Mouse (Mus musculus): Measurements from ENCODE around the gene Chrm3.

Chrm3 gene

GRCm38 (mm10) chr13:10071165-10071564 lies 289.5 kb downstream of the Chrm3 start:
- DNase-seq (ENCODE audit: low read depth, low spot score), result no peak

- no peak for DNase-seq (ENCODE audit: low read depth, low spot score)
Measured at GRCm38 (mm10) chr13:10068927-10069580, 291.6 kb downstream of the Chrm3 start.

- no peak for DNase-seq (ENCODE audit: low read depth, low spot score)
Measured at GRCm38 (mm10) chr13:10066829-10067618, 293.6 kb downstream of the Chrm3 start.

- no peak for DNase-seq (ENCODE audit: low read depth, low spot score)
Measured at GRCm38 (mm10) chr13:10065776-10066175, 294.9 kb downstream of the Chrm3 start.

GRCm38 (mm10) chr13:10062681-10063080 lies 298.0 kb downstream of the Chrm3 start:
- DNase-seq (ENCODE audit: low read depth, low spot score), result no peak

GRCm38 (mm10) chr13:10058993-10059392 lies 301.7 kb downstream of the Chrm3 start:
- no peak for DNase-seq (ENCODE audit: low read depth, low spot score)

- no peak for DNase-seq (ENCODE audit: low read depth, low spot score)
Measured at GRCm38 (mm10) chr13:10057644-10058198, 302.9 kb downstream of the Chrm3 start.

GRCm38 (mm10) chr13:10054086-10054485 lies 306.6 kb downstream of the Chrm3 start:
- DNase-seq (ENCODE audit: low read depth, low spot score), result no peak

- no peak for DNase-seq (ENCODE audit: low read depth, low spot score)
Measured at GRCm38 (mm10) chr13:10053301-10053889, 307.3 kb downstream of the Chrm3 start.

GRCm38 (mm10) chr13:10045651-10046350 lies 314.8 kb downstream of the Chrm3 start:
- DNase-seq (ENCODE audit: low read depth, low spot score), result no peak

GRCm38 (mm10) chr13:10044084-10044483 lies 316.6 kb downstream of the Chrm3 start:
- DNase-seq (ENCODE audit: low read depth, low spot score), result no peak

GRCm38 (mm10) chr13:10033570-10034399 lies 326.9 kb downstream of the Chrm3 start:
- DNase-seq (ENCODE audit: low read depth, low spot score), result no peak

- DNase-seq (ENCODE audit: low read depth, low spot score), result no peak
Measured at GRCm38 (mm10) chr13:10031547-10031946, 329.1 kb downstream of the Chrm3 start.

- no peak for DNase-seq (ENCODE audit: low read depth, low spot score)
Measured at GRCm38 (mm10) chr13:10029944-10030343, 330.7 kb downstream of the Chrm3 start.

- DNase-seq (ENCODE audit: low read depth, low spot score), result no peak
Measured at GRCm38 (mm10) chr13:10025134-10025533, 335.5 kb downstream of the Chrm3 start.

- DNase-seq (ENCODE audit: low read depth, low spot score), result no peak
Measured at GRCm38 (mm10) chr13:10023112-10023511, 337.5 kb downstream of the Chrm3 start.

GRCm38 (mm10) chr13:10019252-10019651 lies 341.4 kb downstream of the Chrm3 start:
- DNase-seq (ENCODE audit: low read depth, low spot score), result no peak

- no peak for DNase-seq (ENCODE audit: low read depth, low spot score)
Measured at GRCm38 (mm10) chr13:10002916-10003315, 357.7 kb downstream of the Chrm3 start.

GRCm38 (mm10) chr13:9997664-9998328 lies 362.9 kb downstream of the Chrm3 start:
- DNase-seq (ENCODE audit: low read depth, low spot score), result no peak

- no peak for DNase-seq (ENCODE audit: low read depth, low spot score)
Measured at GRCm38 (mm10) chr13:9995852-9996251, 364.8 kb downstream of the Chrm3 start.
